In the genomic region with DNA sequence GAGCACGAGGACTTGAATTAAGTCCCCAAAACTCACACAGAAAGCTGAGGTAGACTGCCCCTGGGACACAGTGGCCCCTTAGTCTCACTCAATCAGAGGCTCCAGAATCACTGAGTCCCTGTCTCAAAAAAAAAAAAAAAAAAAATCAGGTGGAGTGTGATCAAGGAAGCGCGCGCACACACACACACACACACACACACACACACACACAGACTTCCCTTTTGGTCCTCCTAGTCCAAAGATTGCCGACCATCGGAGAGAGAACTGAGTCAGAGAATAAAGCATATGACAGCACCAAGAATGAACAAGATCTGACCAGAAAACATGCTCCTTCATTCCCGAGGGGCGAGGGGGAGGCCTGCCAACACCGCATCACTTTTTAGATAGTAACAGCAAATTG, we compare ENCODE assay signal across 8 mouse cellular contexts. TPM values are rescaled to one million over a fixed set of nuclear protein-coding genes. Genes with fewer than 3 reads are reported as not detected.
A peak's percentile ranks its signal among the peaks of the same experiment; 100 is the strongest.
DNase-seq lines count a peak whose midpoint lies in the region; ATAC-seq and TF ChIP-seq lines count a peak whose summit lies in the region.

No protein-coding gene starts in this region.

- H3K4me1 ChIP-seq in thymus, adult 2 months (replicated peaks; ENCODE audit: control insufficient read depth, insufficient read depth, low read length): peaks cover 42% of the 10 kb centered on the region
- peaks cover 67% of the 10 kb centered on the region for H3K4me1 ChIP-seq in liver, embryonic 13.5 days (replicated peaks)

- DNase-seq in cerebellum, postnatal 10 days: peak; percentile 24 to 31
- DNase-seq in cerebellum, adult 9-10 months: no peak
- no peak for DNase-seq in thymus, adult 2 months
- no peak for DNase-seq in thymus, postnatal 36 days
- DNase-seq in liver, embryonic 13.5 days: no peak
- DNase-seq in adrenal gland, adult 2 months: no peak
- DNase-seq in yolk sac, embryonic 10.5 days (ENCODE audit: low spot score): no peak
- no peak for DNase-seq in adrenal gland, adult 8-10 months

- H3K27ac ChIP-seq in thymus, adult 2 months (ENCODE audit: control insufficient read depth, insufficient read depth, low read length): no peak overlapping the region
- H3K27ac ChIP-seq in liver, embryonic 13.5 days: peak overlapping the region; percentile 84; the same call in 1 of the 2 replicates

- peak overlapping the region; percentile 87 for H3K9ac ChIP-seq in liver, embryonic 13.5 days

- 28% methylated on average over 9 of the region's 9 CpGs for WGBS in thymus, adult 2 months
- WGBS in liver, embryonic 13.5 days (ENCODE audit: insufficient replicate concordance): 57% methylated on average over 9 of the region's 9 CpGs

- no peak for TF ChIP-seq POLR2A in thymus, adult 2 months (IDR thresholded peaks at IDR 0.05; ENCODE audit: control insufficient read depth, extremely low read depth, insufficient read depth, low read length, poor library complexity)

- no peak for ATAC-seq in liver, embryonic 13.5 days (ENCODE audit: low read depth)

- peak overlapping the region; percentile 92 for H3K4me2 ChIP-seq in liver, embryonic 13.5 days

- no peaks in the 10 kb centered on the region for H3K27me3 ChIP-seq in thymus, adult 2 months (ENCODE audit: control insufficient read depth, insufficient read depth, low read length)
- H3K27me3 ChIP-seq in liver, embryonic 13.5 days: no peaks in the 10 kb centered on the region

- peaks cover 3% of the 10 kb centered on the region for H3K36me3 ChIP-seq in thymus, adult 2 months (ENCODE audit: control insufficient read depth, insufficient read depth, low read length)
- peaks cover 13% of the 10 kb centered on the region for H3K36me3 ChIP-seq in liver, embryonic 13.5 days

- no peak for TF ChIP-seq CTCF in thymus, adult 2 months (IDR thresholded peaks at IDR 0.05; ENCODE audit: borderline replicate concordance, control insufficient read depth, extremely low read depth, insufficient read depth, low read length, poor library complexity)

- peak overlapping the region; percentile 30 for H3K4me3 ChIP-seq in thymus, adult 2 months (ENCODE audit: control insufficient read depth, insufficient read depth, low read length)
- peak overlapping the region; percentile 82 for H3K4me3 ChIP-seq in liver, embryonic 13.5 days (replicated peaks)

- H3K9me3 ChIP-seq in liver, embryonic 13.5 days (replicated peaks): no peaks in the 10 kb centered on the region

RNA-seq across cellular contexts. Expression of gene Mbtps1, which starts 1.4 kb away (rescaled TPM):
- polyA plus RNA-seq in thymus, adult 2 months (2012; rRNA removed): 166 and 177 TPM in 2 replicates
- polyA plus RNA-seq in liver, embryonic 13.5 days (2015; fragmentation: Nextera tagmentation; extraction: Ambion mirVana): 27.7 and 32.1 TPM in 2 replicates
- 10 to 100 TPM; 82.7 to 96.5 TPM for total RNA-seq in adrenal gland, adult 2 months (2021)
- 86.7 and 89.4 TPM in 2 replicates for polyA plus RNA-seq in adrenal gland, adult 2 months (2012; rRNA removed)
- total RNA-seq in adrenal gland, adult 8-10 months (2022): 100 to 1,000 TPM; 107 to 141 (median 126) TPM

RNA-seq across cellular contexts. Expression of gene Hsdl1, which starts 17.9 kb away (rescaled TPM):
- polyA plus RNA-seq in thymus, adult 2 months (2012; rRNA removed): 149 and 176 TPM in 2 replicates
- 18.5 and 19.8 TPM in 2 replicates for polyA plus RNA-seq in liver, embryonic 13.5 days (2015; fragmentation: Nextera tagmentation; extraction: Ambion mirVana)
- 10 to 100 TPM; 38.7 to 39.3 TPM for total RNA-seq in adrenal gland, adult 2 months (2021)
- 22.8 and 24.1 TPM in 2 replicates for polyA plus RNA-seq in adrenal gland, adult 2 months (2012; rRNA removed)
- total RNA-seq in adrenal gland, adult 8-10 months (2022): 10 to 100 TPM; 35.6 to 81.1 (median 56.8) TPM

RNA-seq across cellular contexts. Expression of gene Dnaaf1, which starts 17.9 kb away (rescaled TPM):
- polyA plus RNA-seq in thymus, adult 2 months (2012; rRNA removed): 0.90 and 1.1 TPM in 2 replicates
- 0.05 and 0.07 TPM in 2 replicates for polyA plus RNA-seq in liver, embryonic 13.5 days (2015; fragmentation: Nextera tagmentation; extraction: Ambion mirVana)
- total RNA-seq in adrenal gland, adult 2 months (2021): under 1 TPM in 1 of 2 experiments, not detected in 1; 0.09 TPM
- polyA plus RNA-seq in adrenal gland, adult 2 months (2012; rRNA removed): not detected in 2 replicates
- not detected for total RNA-seq in adrenal gland, adult 8-10 months (2022)

RNA-seq across cellular contexts. Expression of gene Taf1c, which starts 47.9 kb away (rescaled TPM):
- 109 and 112 TPM in 2 replicates for polyA plus RNA-seq in thymus, adult 2 months (2012; rRNA removed)
- polyA plus RNA-seq in liver, embryonic 13.5 days (2015; fragmentation: Nextera tagmentation; extraction: Ambion mirVana): 6.6 and 6.8 TPM in 2 replicates
- total RNA-seq in adrenal gland, adult 2 months (2021): 10 to 100 TPM; 10.7 to 12.5 TPM
- polyA plus RNA-seq in adrenal gland, adult 2 months (2012; rRNA removed): 41.3 and 46.2 TPM in 2 replicates
- 10 to 100 TPM; 13.1 to 16.3 (median 15.3) TPM for total RNA-seq in adrenal gland, adult 8-10 months (2022)

RNA-seq across cellular contexts. Expression of gene Adad2, which starts 55.4 kb away (rescaled TPM):
- 0.22 and 0.34 TPM in 2 replicates for polyA plus RNA-seq in thymus, adult 2 months (2012; rRNA removed)
- polyA plus RNA-seq in liver, embryonic 13.5 days (2015; fragmentation: Nextera tagmentation; extraction: Ambion mirVana): not detected in 2 replicates
- total RNA-seq in adrenal gland, adult 2 months (2021): not detected
- polyA plus RNA-seq in adrenal gland, adult 2 months (2012; rRNA removed): not detected in 2 replicates
- total RNA-seq in adrenal gland, adult 8-10 months (2022): not detected

Comparison
In these comparisons a context has a peak if more than half of its experiments do, and no peak if none do; other contexts are left out.
1. DNase-seq: peak in cerebellum, postnatal 10 days (2 of 2); none in cerebellum, adult 9-10 months (single experiment), thymus, adult 2 months (single experiment), thymus, postnatal 36 days (0 of 2), liver, embryonic 13.5 days (single experiment), adrenal gland, adult 2 months (single experiment), yolk sac, embryonic 10.5 days (single experiment) and adrenal gland, adult 8-10 months (single experiment).